Mouse (Mus musculus): ENCODE measurements around the gene Rnase9.

GRCm38 (mm10) chr14:51024820-51025219 lies 16.8 kb downstream of the Rnase9 start:
- TF ChIP-seq CTCF (conservative IDR thresholded peaks at IDR 0.05 in 1 of 2, IDR thresholded peaks at IDR 0.05 in 1 of 2; ENCODE audit: low read depth in 2 of 2, low read length in 2 of 2) (no peak), ZKSCAN1 (IDR thresholded peaks at IDR 0.05; ENCODE audit: borderline replicate concordance, low read depth, low read length) (no peak), E2F4 (IDR thresholded peaks at IDR 0.05; ENCODE audit: insufficient replicate concordance, low read depth, low read length) (no peak), MAX (IDR thresholded peaks at IDR 0.05; ENCODE audit: low read length) (no peak), MYC (IDR thresholded peaks at IDR 0.05; ENCODE audit: low read depth, low read length) (no peak), UBTF (IDR thresholded peaks at IDR 0.05; ENCODE audit: low read depth, low read length) (no peak), JUND (conservative IDR thresholded peaks at IDR 0.05; ENCODE audit: low read depth, low read length) (no peak), POLR2A (IDR thresholded peaks at IDR 0.05; ENCODE audit: low read depth, low read length) (no peak), SIN3A (IDR thresholded peaks at IDR 0.05; ENCODE audit: low read length) (no peak)
